Mouse (Mus musculus): ENCODE results near the gene Ccdc106.
"Not testable (repeated sequence)": the region's sequence is repeated elsewhere in the genome, so short reads cannot be mapped to it uniquely, and the experiment has no call there.

Ccdc106 gene

DNA sequence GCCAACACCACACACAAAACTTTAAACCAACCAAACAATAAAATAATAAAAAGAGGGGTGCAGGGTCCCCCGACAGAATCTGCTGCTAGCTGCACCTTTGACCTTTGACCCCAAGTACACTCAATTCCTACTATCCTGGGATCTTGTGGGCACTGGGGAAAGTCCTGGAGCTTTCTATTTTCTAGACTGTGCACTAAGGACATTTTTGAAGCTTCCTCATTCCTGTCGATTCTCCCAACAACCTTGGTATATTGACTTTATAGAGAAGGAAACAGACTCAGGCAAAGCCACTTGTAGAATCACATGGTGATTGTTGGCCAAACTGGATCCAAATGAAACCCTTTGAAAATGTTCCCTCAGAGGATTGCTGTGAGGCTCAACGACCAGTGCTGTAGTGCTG is 4.3 kb upstream of the Ccdc106 start:
- no peak for DNase-seq

GRCm38 (mm10) chr7:5016920-5017319 is 3.4 kb upstream of the Ccdc106 start:
- no peak for DNase-seq

- DNase-seq = no peak
These were observed 3.0 kb upstream of the Ccdc106 start for GRCm38 (mm10) chr7:5017352-5017751.

- DNase-seq = no peak
These were observed 2.4 kb upstream of the Ccdc106 start for GRCm38 (mm10) chr7:5017931-5018330.

- not testable (repeated sequence) for DNase-seq
These were observed 777 bp upstream of the Ccdc106 start for GRCm38 (mm10) chr7:5019576-5019975.

DNA sequence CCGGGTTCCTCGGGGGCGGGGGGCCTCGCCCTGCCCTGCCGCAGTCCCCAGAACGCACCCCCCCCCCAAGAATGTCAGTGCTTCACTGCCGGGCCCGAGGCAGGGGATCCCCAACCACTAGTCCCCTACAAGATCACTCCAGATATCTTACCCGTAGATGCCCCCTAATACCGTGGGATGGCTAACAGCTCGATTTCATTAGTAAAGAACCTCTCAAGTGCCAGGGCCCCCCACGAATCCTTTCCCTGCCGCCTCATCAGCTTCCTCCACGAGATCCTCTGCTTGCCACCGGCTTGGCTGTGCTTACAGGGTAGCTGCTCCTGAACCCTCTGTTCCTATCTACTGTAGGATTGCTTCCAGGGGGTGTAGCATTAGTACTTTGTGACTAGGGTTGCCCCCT is 332 bp downstream of the Ccdc106 start:
- DNase-seq = no peak

DNA sequence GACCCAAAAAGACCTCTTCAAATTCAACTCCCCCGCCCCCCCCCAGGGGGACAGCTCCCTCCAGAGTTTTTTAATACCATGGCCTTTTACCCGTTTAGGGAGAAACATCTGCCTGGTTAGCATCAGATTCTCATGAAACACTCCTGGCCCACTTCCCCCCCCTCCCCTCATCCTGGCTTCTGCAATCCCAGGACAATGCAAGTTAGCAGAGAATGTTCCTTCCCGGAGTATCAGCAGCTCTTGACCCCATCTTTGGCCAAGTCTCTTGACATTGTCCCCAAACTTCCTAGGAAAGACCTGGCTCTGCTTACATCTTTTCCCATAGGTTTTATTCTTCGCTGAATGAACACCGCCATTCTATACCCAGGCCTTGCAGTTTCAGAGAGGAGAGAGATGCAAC is 844 bp downstream of the Ccdc106 start:
- DNase-seq = no peak

GRCm38 (mm10) chr7:5029543-5029942 is 9.2 kb downstream of the Ccdc106 start:
- no peak for DNase-seq

DNA sequence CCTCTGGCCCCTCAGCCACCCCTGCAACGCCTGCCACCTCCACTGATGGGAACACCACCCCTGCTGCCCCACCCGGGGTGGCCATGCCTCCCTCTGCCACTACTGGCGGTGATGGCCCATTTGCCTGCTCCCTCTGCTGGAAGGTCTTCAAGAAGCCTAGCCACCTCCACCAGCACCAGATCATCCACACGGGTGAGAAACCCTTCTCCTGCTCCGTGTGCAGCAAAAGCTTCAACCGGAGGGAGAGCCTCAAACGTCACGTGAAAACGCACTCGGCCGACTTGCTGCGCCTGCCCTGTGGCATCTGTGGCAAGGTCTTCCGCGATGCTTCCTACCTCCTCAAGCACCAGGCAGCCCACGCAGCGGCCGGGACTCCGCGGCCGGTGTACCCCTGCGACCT is 9.6 kb downstream of the Ccdc106 start:
- no peak for DNase-seq

DNA sequence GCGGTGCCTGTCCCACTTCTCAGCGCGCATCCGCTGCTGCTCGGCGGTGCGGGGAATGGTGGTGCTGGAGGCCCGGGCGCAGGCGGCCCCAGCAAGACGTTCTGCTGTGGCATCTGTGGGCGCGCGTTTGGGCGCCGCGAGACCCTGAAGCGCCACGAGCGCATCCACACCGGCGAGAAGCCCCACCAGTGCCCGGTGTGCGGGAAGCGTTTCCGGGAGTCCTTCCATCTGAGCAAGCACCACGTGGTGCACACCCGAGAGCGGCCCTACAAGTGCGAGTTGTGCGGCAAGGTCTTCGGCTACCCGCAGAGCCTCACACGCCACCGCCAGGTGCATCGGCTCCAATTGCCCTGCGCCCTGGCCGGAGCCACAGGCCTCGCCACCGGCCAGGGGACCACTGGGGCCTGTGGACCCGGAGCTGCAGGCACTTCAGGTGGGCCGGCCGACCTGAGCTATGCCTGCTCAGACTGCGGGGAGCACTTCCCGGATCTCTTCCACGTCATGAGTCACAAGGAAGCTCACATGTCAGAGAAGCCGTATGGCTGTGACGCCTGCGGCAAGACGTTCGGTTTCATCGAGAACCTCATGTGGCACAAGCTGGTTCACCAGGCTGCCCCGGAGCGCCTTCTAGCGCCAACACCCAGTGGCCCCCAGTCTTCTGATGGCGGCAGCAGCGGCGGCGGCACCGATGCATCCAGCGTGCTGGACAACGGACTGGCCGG is 10.4 kb downstream of the Ccdc106 start:
- no peak for DNase-seq

- DNase-seq = no peak
These were observed 11.1 kb downstream of the Ccdc106 start for GRCm38 (mm10) chr7:5031496-5031895.

DNA sequence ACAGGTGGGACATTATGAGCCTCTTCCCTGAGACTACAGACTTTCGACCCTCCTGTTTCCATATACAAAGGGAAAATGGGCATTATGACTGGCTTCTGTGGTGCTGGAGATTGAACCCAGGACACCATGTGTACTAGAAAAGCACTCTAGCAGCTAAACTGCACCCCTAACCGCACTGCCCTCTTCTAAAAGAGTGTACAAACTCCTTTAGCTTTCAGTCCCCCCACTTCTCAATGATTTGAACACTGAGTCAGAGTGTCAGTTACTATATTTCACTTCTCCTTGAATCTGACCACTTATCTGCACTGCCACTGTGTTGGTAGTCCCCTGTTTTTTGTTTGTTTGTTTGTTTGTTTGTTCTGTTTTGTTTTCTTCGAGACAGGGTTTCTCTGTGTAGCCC is 13.5 kb downstream of the Ccdc106 start, which contains the start of gene 4632433K11Rik:
Gene 4632433K11Rik (plus strand): TSS at position 301 of the 400 bp plus-strand sequence.
- no peak for DNase-seq

- DNase-seq = no peak
These were observed 15.3 kb downstream of the Ccdc106 start for GRCm38 (mm10) chr7:5035628-5036027.

DNA sequence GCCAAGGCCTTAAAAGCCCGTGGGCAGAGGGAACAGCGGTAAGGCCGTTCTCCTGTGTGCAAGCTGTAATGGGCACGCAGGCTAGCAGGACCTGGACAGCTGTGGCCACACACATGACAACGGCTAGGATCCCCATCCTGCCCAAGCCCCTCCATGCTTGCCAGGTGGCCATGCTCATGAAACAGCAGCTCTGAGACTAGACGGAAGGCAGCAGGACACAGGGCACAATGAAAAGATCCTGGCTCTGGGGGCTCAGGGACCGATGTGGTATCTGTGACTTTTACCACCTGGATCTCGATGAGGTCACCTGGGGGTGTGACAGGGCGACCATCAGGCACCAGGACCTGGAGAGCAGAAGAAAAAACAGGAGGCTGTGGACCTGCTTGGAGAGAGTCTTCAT is 15.8 kb downstream of the Ccdc106 start:
- no peak for DNase-seq

DNA sequence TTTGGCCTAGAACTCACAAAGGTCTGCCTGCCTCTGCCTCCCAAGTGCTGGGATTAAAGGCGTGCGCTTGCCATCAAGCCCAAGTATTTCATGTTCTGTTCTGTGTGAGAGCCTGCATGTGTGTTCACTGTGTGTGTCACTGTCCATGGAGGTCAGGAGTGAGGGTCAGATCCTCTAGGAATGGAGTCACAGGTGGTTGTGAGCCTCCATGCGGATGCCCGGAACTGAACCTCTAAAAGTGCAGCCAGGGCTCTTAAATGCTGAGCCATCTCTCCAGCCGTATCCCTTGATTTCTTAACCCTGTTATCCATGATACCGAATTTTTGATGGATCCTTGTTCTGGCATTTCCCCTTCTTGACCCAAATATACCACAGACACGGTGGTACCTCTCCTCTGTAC is 16.7 kb downstream of the Ccdc106 start:
- DNase-seq = no peak

- DNase-seq = no peak
These were observed 17.1 kb downstream of the Ccdc106 start for GRCm38 (mm10) chr7:5037467-5037866.

GRCm38 (mm10) chr7:5038109-5038732 is 17.9 kb downstream of the Ccdc106 start, which contains the start of gene Zfp784:
Gene Zfp784, minus strand, starts transcription at chr7:5038446.
- peak; percentile 91 for DNase-seq

DNA sequence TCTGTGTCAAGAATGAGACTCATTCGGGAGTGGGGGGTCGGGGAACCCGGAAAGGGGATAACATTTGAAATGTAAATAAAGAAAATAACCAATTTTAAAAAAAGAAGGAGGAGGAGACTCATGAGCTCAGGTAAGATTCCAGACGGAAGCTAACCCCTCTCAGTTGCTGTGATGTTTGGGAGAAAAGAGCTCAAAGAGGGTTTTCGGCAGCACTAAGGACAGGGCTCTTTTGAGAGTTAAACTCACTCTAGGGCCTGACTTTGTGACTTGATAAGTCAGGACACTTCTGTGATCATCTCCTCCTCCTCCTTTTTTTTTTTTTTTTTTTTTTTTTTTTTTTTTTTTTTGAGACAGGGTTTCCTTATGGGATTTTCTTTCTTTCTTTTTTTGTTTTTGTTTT is 18.6 kb downstream of the Ccdc106 start:
- DNase-seq = no peak

- no peak for DNase-seq
These were observed 24.6 kb downstream of the Ccdc106 start for GRCm38 (mm10) chr7:5044981-5045380.

DNA sequence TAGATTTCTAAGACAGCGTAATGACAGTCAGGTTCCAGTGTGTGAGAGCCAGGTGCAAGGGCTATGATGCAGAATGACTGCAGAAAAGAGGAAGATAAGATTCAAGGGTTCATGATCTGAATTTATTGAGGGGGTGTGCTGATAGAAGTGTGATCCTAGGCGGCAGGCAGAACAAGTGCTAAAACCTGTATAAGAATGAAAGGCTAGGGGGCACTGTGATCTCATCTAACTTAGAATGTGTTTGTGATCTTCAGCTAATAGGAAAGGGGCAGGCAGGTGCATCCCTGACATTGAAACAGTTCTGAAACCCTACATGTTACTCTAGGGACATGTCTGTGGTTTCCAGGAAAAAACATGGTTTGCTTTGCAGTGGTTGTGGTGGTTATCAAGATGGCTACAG is 25.8 kb downstream of the Ccdc106 start:
- DNase-seq = no peak

DNA sequence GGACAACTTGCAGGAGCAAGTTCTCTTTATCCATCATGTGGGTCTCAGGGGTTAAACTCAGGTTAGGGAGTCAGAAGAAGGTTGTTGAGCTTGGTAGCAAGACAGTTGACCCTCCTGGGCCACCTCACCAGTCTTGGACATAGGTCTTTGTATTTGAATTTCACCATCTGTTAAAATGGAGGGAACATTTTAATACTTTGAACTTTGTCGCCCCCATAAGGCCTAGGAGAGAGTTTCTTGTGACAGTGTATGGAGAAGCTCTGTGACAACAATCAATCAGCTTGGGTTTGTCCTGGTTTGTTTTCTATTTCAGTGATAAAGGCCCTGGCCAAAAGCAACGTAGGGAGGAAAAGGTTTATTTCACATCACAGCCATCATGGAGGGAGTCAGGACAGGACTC is 27.0 kb downstream of the Ccdc106 start:
- DNase-seq = no peak

- DNase-seq = peak; percentile 83
These were observed 31.1 kb downstream of the Ccdc106 start, which contains the start of gene Zfp580 for GRCm38 (mm10) chr7:5051193-5052192. Gene Zfp580, plus strand, starts transcription at chr7:5051538.

DNA sequence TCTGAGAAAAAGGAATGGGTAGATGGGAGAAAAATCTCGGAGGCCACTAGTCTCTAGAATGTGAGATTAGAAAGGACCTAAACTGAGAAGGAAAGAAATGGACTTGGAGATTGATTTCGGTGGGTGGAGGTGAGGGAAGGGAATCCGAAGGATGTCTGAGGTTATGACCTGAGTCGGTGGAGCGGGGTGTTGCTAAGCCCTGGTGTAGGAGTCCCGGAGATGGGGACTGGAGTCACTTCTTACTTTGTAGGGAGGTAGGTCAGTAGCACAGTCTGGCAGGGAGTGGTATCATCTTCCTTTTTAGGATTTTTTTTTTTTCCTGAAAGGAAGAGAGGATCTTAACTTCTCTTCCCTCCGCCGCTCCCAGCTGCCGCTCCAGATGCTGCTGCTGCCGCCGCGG is 32.1 kb downstream of the Ccdc106 start:
- DNase-seq = no peak
